Mouse (Mus musculus): ENCODE measurements around the gene D430042O09Rik.

D430042O09Rik gene

GRCm38 (mm10) chr7:125736366-125737015 is 28.8 kb downstream of the D430042O09Rik start:
- no peak for DNase-seq (ENCODE audit: low read depth, low spot score)

GRCm38 (mm10) chr7:125740521-125740920 is 32.8 kb downstream of the D430042O09Rik start:
- no peak for DNase-seq (ENCODE audit: low read depth, low spot score)

GRCm38 (mm10) chr7:125741271-125741703 is 33.6 kb downstream of the D430042O09Rik start:
- DNase-seq (ENCODE audit: low read depth, low spot score) = no peak

GRCm38 (mm10) chr7:125744774-125745173 is 37.1 kb downstream of the D430042O09Rik start:
- DNase-seq (ENCODE audit: low read depth, low spot score) = no peak

GRCm38 (mm10) chr7:125746621-125747315 is 39.1 kb downstream of the D430042O09Rik start:
- no peak for DNase-seq (ENCODE audit: low read depth, low spot score)

- peak; percentile 23 for DNase-seq (ENCODE audit: low read depth, low spot score)
Observed at GRCm38 (mm10) chr7:125747316-125747690, 39.6 kb downstream of the D430042O09Rik start.

- peak; percentile 64 for DNase-seq (ENCODE audit: low read depth, low spot score)
Observed at GRCm38 (mm10) chr7:125748186-125748585, 40.5 kb downstream of the D430042O09Rik start.

- DNase-seq (ENCODE audit: low read depth, low spot score) = no peak
Observed at GRCm38 (mm10) chr7:125752699-125753325, 45.1 kb downstream of the D430042O09Rik start.

GRCm38 (mm10) chr7:125753326-125753715 is 45.6 kb downstream of the D430042O09Rik start:
- DNase-seq (ENCODE audit: low read depth, low spot score) = no peak

- DNase-seq (ENCODE audit: low read depth, low spot score) = no peak
Observed at GRCm38 (mm10) chr7:125756806-125757205, 49.1 kb downstream of the D430042O09Rik start.

- no peak for DNase-seq (ENCODE audit: low read depth, low spot score)
Observed at GRCm38 (mm10) chr7:125757896-125758623, 50.4 kb downstream of the D430042O09Rik start.

GRCm38 (mm10) chr7:125762289-125762688 is 54.6 kb downstream of the D430042O09Rik start:
- no peak for DNase-seq (ENCODE audit: low read depth, low spot score)

- peak; percentile 25 for DNase-seq (ENCODE audit: low read depth, low spot score)
Observed at GRCm38 (mm10) chr7:125762883-125763830, 55.5 kb downstream of the D430042O09Rik start.

GRCm38 (mm10) chr7:125764373-125764772 is 56.7 kb downstream of the D430042O09Rik start:
- no peak for DNase-seq (ENCODE audit: low read depth, low spot score)

- peak; percentile 76 for DNase-seq (ENCODE audit: low read depth, low spot score)
Observed at GRCm38 (mm10) chr7:125766976-125767831, 59.5 kb downstream of the D430042O09Rik start.

- DNase-seq (ENCODE audit: low read depth, low spot score) = no peak
Observed at GRCm38 (mm10) chr7:125772961-125773571, 65.4 kb downstream of the D430042O09Rik start.

GRCm38 (mm10) chr7:125783206-125783605 is 75.5 kb downstream of the D430042O09Rik start:
- DNase-seq (ENCODE audit: low read depth, low spot score) = peak; percentile 13

- DNase-seq (ENCODE audit: low read depth, low spot score) = no peak
Observed at GRCm38 (mm10) chr7:125786105-125786504, 78.4 kb downstream of the D430042O09Rik start.

GRCm38 (mm10) chr7:125787046-125787445 is 79.4 kb downstream of the D430042O09Rik start:
- DNase-seq (ENCODE audit: low read depth, low spot score) = no peak

Data from mesoderm, embryonic 11.5 days (tissue).